Mouse (Mus musculus) cerebellum, adult 9-11 months (tissue): ENCODE data around the gene Ccdc40.
A peak's percentile ranks its signal among the peaks of the same experiment; 100 is the strongest.

Experiments used
- DNase-seq: peaks from one replicate; pipeline ENCODE4 v3.0.0; 2022

The Ccdc40 gene

DNA sequence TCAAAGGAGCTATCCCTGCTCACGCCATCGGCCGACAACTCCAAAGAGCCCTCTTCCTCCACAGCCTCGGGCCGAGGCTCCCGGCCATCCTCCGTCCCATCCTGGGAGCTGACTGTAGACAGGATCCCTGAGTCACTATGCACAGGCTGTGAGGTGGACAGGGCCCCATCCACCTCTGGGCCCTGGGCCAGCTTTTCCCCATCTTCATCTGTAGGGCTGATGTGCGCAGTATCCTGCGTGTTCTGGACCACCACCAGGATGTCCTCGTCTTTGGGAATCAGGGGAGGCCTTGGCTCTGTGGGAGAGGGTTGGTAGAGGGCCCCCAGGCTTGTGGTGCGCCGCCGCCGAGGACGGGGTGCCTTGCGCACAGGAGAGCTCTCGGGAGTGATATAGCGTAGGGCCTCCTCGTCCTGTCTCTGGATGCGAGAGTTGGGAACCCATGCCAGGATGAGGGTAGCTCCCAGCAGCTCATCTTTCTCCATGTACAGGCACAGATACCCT is 19.5 kb upstream of the Ccdc40 start:
- no peak for DNase-seq

DNA sequence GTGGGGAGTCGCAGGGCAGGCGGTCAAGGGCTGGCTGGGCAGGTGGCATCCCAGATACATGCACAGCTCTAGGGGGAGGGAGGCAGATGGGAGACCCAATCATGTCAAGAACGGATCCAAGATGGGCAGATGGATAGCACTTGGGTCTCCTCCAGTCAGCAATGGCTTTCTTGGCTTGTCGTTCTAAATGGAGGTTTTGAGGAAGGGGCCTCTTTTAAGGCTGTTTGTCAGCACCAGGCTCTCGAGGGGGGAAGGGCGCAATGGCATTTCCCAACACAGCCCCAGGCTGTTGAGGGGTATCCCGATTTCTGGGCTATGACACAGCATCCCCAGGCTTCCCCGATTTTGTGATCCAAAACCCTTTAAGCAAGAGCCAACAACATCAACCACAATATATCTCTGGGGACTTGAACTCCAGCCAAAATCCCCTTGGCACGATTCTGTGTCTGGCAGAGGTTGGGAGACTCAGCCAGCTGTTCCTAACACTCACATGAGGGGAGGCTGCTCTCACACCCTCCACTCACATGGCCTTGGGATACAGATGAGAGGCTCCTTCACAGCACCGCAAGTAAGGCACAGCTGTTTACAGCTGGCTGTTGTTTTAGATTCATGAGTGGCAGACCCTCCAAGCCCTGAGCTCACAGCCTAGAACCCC is 18.9 kb upstream of the Ccdc40 start:
- peak; percentile 91 for DNase-seq

DNA sequence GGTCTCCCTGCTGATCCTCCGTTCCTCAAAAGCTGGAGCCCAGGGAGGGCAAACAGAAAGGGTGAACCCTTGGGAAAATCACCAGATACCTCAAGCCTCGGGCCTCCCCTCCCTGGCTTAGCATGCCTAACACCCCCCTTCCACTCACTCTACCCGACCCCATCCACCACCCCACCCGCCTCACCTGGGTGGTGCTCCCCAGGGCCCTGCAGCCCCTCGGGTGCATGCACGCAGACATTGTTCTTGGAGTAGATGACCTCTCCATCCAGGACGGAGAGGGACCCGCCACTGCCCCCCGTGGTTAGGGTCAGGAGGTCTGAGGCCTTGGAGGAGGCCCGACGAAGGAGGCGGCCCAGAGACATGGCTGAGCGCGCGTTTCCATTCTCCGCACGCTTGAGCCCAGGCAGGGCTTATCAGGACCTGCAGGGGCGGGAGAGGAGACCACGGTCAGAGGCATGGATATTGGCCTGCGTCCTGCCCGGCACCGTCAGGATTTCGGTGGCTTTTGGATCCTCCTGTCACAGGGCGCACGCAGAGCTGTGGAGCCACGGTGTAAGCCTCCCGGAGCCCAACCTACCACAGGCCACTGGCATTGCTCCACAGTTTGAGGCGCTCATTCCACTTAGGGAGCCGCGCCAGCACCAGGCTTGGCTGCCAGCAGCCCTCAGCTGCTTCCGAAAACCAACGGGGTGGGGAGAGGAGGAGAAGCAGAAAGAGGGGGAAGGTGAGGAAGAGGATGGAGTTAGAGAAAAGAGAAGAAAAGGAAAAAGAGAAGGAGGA is 17.9 kb upstream of the Ccdc40 start:
- DNase-seq = peak; percentile 95

DNA sequence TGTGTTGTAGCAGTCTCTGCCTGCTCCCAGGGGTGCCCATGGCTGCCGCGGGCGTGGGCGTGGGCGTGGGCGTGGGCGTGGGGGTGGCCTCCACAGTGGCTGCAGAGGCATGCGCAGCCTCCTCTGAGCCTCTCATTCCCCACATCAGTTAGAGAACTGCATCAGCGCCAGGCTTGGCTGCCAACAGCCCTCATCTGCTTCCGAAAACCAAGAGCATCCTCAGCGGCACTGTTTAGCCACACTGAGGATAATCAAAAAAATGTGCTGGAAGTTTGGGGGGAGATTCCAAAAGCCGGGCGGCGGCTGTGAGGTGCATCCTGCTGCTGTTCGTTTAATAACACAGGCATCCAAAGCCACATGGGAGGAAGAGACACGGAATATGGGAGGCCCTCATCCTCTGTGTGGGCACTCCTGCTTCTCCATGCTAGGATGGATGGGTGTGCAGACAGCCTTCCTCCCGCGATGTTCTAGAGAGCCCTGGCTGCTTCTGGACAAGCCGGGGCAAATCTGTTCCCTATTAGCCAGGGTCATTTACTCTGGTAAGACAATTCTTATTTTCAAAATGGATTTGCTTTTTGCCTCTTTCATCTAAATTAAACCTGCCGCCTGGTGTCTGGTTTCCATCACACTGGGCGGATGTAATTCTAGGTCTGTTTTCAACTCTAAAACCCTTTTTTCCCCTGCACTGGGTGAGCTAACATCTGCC is 16.6 kb upstream of the Ccdc40 start:
- DNase-seq = peak; percentile 54

DNA sequence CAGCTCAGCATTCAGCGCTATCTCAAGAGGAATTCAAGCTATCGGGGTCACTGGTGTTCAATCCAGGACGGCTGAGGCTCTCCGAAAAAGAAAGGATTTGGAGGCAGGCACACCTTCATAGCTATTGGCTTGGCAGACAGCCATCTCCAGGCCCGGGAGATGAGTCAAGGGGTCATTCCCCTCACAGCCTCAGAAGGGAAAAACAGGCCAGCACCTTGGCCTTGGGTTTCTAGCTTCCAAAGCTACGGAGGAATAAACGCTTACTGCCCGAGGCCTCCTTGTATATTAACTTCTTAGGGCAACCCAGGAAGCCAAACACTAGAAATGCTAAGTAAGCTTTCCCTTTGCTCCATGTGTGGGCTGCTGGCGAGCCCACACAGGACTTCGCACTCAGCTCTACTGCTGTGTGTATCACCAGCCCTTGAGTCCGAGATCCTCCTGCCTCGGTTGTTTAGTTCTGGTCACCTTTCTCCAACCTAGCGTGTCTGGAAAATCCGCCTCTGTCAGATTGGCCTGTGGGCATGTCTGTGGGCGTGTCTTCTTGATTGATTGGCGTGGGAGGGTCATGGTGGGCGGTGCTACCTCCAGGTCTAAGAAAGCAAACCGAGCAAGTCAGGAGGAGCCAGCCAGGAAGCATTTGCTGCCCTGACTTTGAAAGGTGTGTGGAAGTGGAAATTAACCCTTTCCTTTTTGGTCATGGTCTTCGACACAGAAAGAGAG is 15.0 kb upstream of the Ccdc40 start:
- peak; percentile 59 for DNase-seq

DNA sequence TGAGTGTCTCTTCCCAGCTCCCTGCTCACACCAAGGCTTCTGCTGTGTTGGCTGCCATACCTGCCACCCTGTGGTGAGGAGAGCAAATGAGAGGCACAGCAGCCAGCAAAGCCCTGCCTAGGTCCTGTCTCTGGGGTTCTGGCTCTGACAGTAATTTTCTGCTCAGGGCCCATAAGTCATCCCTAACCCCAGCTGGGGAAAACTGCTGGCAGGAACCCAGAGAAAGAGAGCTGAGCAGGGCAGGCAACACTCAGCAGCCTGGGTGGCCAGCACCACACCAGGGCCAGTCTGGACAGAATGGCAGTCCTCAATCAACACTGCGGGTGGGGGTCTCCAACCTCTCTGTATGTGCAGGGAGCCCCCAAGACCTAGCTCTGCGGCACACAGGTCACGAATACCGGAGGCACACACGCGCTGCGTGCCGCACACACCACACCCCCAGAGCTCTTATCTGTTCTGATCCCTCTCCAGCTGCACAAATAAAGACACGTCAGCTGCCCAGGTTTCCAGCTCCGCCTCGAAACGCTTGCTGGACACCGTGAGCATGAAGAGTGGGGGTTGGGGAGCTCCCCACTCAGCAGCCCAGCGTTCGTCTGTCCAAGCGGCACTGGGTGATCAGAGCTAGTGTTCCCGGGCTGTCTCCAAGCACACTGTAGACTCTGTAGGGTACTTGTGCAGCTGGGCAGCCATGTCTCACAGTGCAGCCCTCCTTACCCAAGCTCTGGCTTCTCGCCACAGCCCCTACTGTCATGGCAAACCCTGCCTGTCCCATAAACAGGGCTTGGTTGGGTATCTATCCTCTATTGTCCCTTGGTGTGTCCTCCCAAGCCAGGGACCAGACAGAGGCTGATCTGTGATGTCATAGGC is 13.1 kb upstream of the Ccdc40 start:
- DNase-seq = peak; percentile 84

DNA sequence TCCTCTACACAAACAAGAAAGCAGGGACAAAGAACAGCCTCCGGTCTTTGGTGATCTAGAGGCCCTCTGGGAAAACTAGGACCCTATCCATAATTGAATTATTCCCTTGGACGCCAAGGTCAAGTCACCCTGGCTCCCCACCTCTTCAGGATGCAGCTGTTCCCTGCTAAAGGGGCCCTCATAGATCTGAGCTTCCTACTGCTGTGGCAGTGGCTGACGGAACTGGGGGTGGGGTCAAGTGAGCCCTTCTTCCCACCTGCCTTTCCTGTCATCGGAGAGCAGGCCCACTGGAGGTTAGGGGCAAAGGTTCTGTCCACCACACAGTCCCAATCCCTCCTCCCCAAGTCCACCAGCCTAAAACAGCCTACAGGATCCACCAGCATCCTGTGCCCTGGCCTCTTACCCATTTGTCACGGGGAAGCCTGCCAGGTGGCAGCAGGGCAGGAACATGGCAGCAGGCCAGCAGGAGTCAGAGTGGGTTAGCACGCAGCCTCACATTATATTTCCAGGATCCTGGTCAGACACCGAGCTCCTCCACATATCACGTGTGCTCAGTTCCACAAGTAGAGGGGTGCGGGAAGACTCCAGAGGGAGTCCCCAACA is 12.4 kb upstream of the Ccdc40 start:
- peak; percentile 96 for DNase-seq

DNA sequence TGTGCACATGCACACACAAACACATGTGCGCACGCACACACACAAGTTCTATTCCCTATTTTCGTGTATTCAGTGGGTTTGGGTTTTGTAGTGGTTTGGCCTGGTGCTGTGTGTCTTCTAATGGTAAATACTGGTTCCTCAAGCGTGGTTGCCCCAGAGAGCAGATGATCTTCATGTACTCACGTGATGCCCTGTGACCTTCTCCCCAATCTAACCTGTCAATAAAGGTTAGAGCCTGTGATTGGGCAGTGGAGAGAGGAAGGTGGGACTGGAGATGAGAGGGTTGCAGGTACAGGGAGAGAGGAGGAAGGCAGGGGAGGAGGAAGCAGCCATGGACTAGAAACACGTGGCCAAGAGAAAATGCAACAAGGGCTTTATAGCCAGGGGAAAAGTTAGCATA is 10.5 kb upstream of the Ccdc40 start:
- DNase-seq = no peak

DNA sequence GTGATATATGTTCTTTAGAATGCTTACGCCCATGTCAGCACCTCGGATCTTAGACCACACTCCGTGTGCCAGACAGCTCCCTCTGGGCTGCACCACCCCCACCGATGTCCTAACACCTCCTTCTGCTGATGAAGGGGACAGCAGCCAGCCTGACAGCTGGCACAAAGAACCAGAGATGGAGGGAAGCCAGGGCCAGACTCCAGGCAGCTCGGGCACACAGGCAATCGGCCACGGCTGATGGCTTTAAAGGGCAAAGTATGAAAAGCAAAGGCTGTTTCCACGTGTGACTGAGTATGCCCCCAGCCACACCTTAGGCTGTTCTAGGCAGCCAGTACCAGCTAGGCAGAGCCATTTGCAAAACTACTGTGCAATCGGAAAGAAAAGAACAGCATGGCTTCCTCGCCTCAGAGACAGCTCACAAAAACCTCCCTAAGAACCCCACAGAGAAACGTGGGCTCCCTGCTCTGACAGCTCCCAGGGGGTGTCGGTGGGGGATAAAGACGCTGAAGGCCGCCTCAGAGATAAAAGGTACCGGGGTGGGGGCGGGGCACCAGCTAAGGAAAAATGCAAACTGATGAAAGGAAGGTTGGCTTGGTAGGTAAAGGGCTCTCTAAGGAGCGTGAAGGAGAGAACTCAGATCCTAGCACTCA is 8.4 kb upstream of the Ccdc40 start:
- peak; percentile 95 for DNase-seq

DNA sequence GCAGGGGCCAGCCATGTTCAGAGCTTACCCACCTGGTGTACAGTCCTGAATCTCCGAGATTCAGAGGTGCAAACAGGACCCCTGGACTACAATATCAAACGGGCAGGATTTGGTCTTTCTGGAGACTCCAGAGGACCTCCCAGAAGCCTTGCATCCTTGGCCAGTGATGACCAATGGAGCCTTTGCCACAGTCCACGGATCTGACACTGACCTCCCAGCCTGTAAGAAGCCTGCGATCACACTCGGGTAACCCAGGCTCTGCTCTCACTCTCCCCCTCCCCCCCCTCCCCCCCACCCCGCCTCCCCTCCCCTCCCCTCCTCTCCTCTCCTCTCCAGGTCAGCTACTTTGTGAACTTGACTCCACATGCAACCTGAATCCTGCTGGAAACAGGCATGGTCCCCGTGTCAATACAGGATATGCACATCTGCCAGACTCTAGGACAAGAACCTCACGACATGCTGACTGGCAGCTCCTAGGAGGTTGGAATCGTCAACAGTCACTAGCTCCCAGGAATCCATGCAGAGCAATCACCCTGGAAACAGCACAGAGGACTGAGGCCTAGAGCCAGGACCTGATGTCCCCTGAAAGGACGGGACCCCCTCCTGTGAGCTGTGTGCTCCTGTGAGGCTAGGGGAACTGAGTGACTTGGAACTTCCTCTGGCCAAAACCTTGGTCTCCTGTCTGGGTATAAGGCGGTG is 6.4 kb upstream of the Ccdc40 start:
- DNase-seq = peak; percentile 57

DNA sequence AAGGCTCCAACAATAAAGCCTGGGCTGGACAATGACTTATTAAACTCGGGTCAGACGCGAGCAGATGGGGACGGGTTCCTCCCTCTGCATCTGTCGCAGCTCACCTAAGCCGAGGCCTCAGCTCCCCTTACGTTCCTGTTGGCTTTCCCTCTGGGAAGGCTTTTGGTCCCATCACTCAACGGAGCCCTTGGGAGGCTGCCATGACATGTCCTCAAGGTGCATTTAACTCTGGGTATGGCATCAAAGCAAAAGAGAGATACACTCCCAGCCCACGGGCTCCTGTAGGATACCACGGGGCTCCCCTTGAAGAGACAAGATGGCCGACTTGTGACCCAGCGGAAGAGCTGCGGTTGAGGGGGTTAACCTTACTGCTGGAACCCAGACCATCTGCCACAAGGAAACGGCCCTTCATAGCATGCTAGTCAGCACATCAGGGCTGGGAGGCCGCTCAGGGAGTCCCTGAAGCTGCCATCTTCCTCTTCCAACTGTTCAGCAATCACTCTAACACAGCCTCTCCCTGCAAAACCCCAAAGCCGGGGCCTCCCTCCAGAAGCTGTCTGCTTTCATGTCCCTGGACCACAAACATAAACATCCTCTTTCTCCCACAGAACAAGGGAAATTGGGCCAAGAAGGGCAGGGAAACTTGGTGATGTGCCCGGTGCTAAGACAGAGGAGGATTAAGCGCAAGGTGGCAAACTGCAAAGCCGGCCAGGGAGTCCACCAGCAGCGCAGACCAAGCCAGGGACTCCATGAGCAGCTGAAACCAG is 5.1 kb upstream of the Ccdc40 start:
- peak; percentile 62 for DNase-seq

DNA sequence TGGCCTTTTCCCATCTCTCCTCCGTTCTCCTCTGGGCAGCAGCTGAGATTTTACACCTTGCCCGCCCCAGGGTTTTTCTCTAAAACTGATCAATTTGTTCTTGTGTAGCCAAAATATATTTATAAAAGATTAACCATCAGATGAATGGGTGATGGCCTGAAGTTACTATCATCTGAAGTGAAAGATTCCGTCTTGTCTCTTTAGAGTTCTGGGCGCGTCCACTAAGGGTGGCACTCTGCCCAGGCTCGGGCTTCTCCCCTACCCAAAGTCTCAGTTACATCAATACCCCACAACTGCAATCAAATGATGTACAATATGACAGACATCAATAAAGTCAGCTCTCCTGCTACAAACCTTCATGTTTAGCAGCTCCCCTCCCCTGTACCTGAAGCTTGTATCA is 3.4 kb upstream of the Ccdc40 start:
- DNase-seq = no peak

DNA sequence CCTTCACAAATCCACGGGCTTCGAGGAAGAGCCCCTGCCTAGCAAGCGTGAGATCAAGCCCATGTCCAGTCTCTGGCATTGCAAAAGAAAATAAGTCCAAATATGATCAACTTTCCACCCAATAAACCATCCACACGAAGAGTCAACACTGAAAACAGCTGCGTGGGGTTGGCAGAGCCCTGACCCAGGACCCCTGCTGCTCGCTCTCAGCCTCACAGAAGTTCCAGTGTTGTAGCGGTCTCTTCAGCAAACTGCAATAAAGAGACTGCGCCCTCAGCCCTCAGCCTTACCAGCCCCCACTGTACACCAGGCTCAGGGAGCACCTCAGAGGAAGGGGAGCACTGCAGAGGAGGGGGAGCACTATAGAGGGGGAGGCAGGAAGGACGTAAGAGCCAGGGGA is 2.7 kb upstream of the Ccdc40 start:
- peak; percentile 46 for DNase-seq

DNA sequence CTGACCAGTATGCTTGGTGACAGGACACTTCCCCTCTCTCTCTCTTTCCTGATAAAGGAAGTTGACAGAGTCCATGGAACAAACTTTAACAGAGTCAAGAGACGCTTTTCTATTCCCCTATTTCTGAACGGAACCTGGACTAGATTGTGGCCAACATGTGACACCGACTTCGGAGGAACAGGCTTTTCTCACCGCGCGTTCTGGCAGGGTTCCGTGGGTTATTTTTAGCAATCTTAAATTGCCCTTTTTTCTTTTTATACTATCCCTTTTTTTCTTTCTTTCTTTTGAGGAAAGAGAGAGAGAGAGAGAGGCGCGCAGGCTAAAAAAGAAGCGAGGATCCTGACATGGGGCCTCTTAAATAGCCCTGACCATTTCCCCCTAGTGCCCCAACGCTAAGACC is 781 bp upstream of the Ccdc40 start:
- DNase-seq = peak; percentile 41

DNA sequence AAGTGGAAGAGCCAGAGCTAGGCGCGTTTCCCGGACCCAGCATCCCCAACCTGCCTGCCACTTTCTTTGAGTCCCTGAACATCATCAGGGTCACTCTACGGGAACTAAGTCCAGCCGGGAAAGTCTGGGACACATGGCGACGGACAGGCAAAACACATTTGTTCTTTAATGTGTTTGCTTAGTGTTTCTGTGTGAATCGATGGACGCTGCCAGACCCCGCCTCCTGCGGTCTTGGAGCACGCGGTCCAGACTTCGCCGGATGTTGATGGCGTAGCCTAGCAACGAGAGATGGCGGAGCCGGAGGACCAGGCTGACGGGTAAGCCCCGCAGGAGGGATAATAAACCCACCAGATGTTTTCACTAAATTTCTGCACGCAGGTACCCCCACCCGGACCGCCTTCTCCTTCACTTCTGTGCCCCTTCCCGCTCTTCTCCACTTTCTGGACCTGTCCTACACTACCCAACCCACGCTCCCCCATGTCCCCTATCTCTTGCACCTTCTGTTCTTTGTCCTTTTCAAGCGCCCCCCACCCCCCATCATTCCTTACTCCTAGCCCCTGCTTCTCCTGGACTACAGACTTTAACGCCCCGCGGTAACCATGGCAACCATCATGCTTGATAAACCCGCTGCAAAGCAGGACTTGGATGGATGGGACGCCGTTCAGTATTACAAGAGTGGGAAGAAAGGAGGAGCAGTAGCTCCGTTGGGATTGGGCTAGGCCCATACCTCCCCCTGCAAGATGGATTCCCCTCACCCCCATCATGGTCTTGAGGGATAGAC is 664 bp downstream of the Ccdc40 start:
- peak; percentile 68 for DNase-seq

DNA sequence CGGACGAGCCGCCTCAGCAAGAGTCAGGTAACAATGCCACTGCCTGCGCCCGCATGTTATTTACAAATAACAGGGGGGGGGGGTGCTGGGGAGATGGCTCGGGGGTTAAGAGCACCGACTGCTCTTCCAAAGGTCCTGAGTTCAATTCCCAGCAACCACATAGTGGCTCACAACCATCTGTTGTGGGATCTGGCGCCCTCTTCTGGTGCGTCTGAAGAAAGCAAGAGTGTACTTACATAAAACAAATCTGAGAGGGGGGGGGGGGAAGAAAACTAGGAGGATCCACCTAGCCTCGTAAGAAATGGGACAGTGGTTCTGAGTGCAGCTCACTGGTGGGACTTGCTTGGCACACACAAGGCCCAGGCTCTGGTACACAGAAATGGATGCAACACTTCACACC is 6.4 kb downstream of the Ccdc40 start:
- DNase-seq = no peak

DNA sequence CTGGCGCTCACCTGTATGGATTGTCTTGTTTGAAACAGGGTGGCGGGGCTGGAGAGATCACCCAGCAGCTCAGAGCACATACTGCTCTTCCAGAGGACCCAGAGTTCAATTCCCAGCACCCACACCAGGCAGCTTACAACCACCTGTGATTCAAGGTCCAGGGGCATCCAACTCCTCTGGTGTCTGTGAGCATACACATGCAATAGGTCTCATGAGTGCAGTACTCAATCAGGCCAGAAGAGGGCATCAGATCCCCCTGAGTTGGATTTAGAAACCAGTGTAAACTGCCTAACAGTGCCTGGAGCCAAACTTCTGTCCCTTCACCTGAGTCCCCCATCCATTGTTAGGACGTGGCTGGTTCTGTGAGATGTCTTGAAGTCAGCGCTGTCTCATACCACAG is 7.2 kb downstream of the Ccdc40 start:
- DNase-seq = peak; percentile 53

DNA sequence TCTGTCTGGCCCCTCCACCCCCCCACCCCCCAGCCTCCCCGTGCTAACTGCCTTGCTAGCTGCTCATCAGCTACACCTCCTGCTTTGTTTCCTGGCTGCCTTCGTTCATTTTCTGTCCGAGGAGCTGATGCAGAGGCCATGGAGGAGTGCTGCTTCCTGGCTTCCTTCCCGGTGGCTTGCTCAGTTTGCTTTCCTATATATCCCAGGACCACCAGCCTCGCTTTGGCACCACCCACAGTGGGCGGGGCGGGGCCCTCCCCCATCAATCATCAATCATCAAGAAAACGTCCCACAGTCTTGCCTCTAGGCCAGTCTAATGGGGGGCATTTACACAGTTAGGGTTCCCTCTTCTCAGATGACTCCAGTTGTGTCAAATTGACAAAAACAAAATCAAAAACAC is 8.0 kb downstream of the Ccdc40 start:
- no peak for DNase-seq

DNA sequence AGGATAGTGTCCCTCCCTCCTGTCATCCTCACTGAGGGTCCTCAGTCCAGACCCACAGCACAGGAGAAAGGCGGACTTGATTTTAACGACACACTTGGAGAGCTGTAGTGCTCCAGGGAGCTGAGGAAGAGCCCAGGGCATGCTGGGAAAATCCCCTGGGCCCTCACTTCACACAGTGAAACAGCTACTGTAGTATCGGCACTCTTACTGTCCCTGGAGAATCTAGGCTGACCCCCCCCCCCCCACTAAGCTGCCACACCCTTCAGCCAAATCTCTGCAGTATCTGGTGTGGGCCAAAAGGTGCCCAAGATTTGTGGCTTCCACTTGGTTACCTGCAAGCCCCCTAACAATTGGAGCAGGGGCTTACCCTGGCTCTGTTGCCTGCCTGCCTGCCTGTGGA is 8.6 kb downstream of the Ccdc40 start:
- DNase-seq = no peak
